Mouse (Mus musculus): ENCODE measurements at regions not wholly inside any gene's neighbourhood (a gene's known extent, or its start where the extent isn't known, plus 50 kb on each side); places are given as distances from the start of the nearest gene placed in this dataset.
A peak's percentile ranks its signal among the peaks of the same experiment; 100 is the strongest.
"Not testable (repeated sequence)": the region's sequence is repeated elsewhere in the genome, so short reads cannot be mapped to it uniquely, and the experiment has no call there.

- no peak overlapping the region for H3K4me3 ChIP-seq (replicated peaks)
- 27% methylated on average over 2 of the region's 2 CpGs for WGBS (ENCODE audit: insufficient replicate concordance)
- peaks cover 4% of the 10 kb centered on the region for H3K4me1 ChIP-seq (replicated peaks)
- H3K9ac ChIP-seq, result no peak overlapping the region
- no peak overlapping the region for H3K4me2 ChIP-seq
- no peaks in the 10 kb centered on the region for H3K27me3 ChIP-seq
- no peaks in the 10 kb centered on the region for H3K36me3 ChIP-seq (replicated peaks)
- ATAC-seq (ENCODE audit: insufficient read depth), result no peak
- no peak overlapping the region for H3K27ac ChIP-seq (replicated peaks)
- no peaks in the 10 kb centered on the region for H3K9me3 ChIP-seq (replicated peaks)
These were observed 55.6 kb upstream of the Zfp366 start for GRCm38 (mm10) chr13:99128979-99129378.

GRCm38 (mm10) chr13:99128284-99128691 is 56.3 kb upstream of the Zfp366 start:
- H3K4me3 ChIP-seq (replicated peaks), result no peak overlapping the region
- no peak overlapping the region for H3K4me2 ChIP-seq
- no peak overlapping the region for H3K9ac ChIP-seq
- 57% methylated on average over 5 of the region's 5 CpGs for WGBS (ENCODE audit: insufficient replicate concordance)
- H3K27ac ChIP-seq (replicated peaks), result no peak overlapping the region
- ATAC-seq (ENCODE audit: insufficient read depth), result no peak
- H3K36me3 ChIP-seq (replicated peaks), result no peaks in the 10 kb centered on the region
- no peaks in the 10 kb centered on the region for H3K27me3 ChIP-seq
- no peaks in the 10 kb centered on the region for H3K9me3 ChIP-seq (replicated peaks)
- peaks cover 11% of the 10 kb centered on the region for H3K4me1 ChIP-seq (replicated peaks)

GRCm38 (mm10) chr13:99127716-99128115 is 56.9 kb upstream of the Zfp366 start:
- ATAC-seq (ENCODE audit: insufficient read depth), result no peak
- no peaks in the 10 kb centered on the region for H3K36me3 ChIP-seq (replicated peaks)
- no peak overlapping the region for H3K4me2 ChIP-seq
- 54% methylated on average over 5 of the region's 5 CpGs for WGBS (ENCODE audit: insufficient replicate concordance)
- no peak overlapping the region for H3K9ac ChIP-seq
- H3K27me3 ChIP-seq, result no peaks in the 10 kb centered on the region
- H3K27ac ChIP-seq (replicated peaks), result no peak overlapping the region
- no peak overlapping the region for H3K4me3 ChIP-seq (replicated peaks)
- H3K9me3 ChIP-seq (replicated peaks), result no peaks in the 10 kb centered on the region
- peaks cover 12% of the 10 kb centered on the region for H3K4me1 ChIP-seq (replicated peaks)

GRCm38 (mm10) chr13:99126971-99127370 is 57.7 kb upstream of the Zfp366 start:
- H3K9ac ChIP-seq; H3K4me2 ChIP-seq; H3K36me3 ChIP-seq (replicated peaks); H3K27me3 ChIP-seq; H3K27ac ChIP-seq (replicated peaks); H3K9me3 ChIP-seq (replicated peaks); ATAC-seq (ENCODE audit: insufficient read depth); H3K4me3 ChIP-seq (replicated peaks): not testable (repeated sequence)
- 81% methylated on average over 10 of the region's 10 CpGs for WGBS (ENCODE audit: insufficient replicate concordance)
- peaks cover 12% of the 10 kb centered on the region for H3K4me1 ChIP-seq (replicated peaks)

- H3K9me3 ChIP-seq (replicated peaks), result no peaks in the 10 kb centered on the region
- H3K36me3 ChIP-seq (replicated peaks), result no peaks in the 10 kb centered on the region
- H3K4me1 ChIP-seq (replicated peaks), result peaks cover 12% of the 10 kb centered on the region
- no peak overlapping the region for H3K4me2 ChIP-seq
- no peak for ATAC-seq (ENCODE audit: insufficient read depth)
- H3K27me3 ChIP-seq, result no peaks in the 10 kb centered on the region
- no peak overlapping the region for H3K9ac ChIP-seq
- no peak overlapping the region for H3K4me3 ChIP-seq (replicated peaks)
- 53% methylated on average over 8 of the region's 8 CpGs for WGBS (ENCODE audit: insufficient replicate concordance)
- H3K27ac ChIP-seq (replicated peaks), result no peak overlapping the region
These were observed 58.1 kb upstream of the Zfp366 start for GRCm38 (mm10) chr13:99126538-99126937.

- Histone ChIP-seq H3K36me3 (replicated peaks) (no peaks in the 10 kb centered on the region), H3K9me3 (replicated peaks) (no peaks in the 10 kb centered on the region), H3K4me1 (replicated peaks) (peaks cover 12% of the 10 kb centered on the region), H3K27ac (replicated peaks) (no peak overlapping the region), H3K4me3 (replicated peaks) (no peak overlapping the region), H3K4me2 (no peak overlapping the region), H3K9ac (no peak overlapping the region), H3K27me3 (no peaks in the 10 kb centered on the region)
- no peak for ATAC-seq (ENCODE audit: insufficient read depth)
- WGBS (ENCODE audit: insufficient replicate concordance), result 33% methylated on average over 1 of the region's 1 CpGs
These were observed 58.7 kb upstream of the Zfp366 start for GRCm38 (mm10) chr13:99125946-99126345.

GRCm38 (mm10) chr13:99124894-99125570 is 59.6 kb upstream of the Zfp366 start:
- no peaks in the 10 kb centered on the region for H3K9me3 ChIP-seq (replicated peaks)
- H3K4me3 ChIP-seq (replicated peaks), result no peak overlapping the region
- H3K36me3 ChIP-seq (replicated peaks), result no peaks in the 10 kb centered on the region
- H3K27me3 ChIP-seq, result no peaks in the 10 kb centered on the region
- no peak for ATAC-seq (ENCODE audit: insufficient read depth)
- no peak overlapping the region for H3K9ac ChIP-seq
- H3K27ac ChIP-seq (replicated peaks), result no peak overlapping the region
- no peak overlapping the region for H3K4me2 ChIP-seq
- H3K4me1 ChIP-seq (replicated peaks), result peaks cover 12% of the 10 kb centered on the region
- 62% methylated on average over 10 of the region's 10 CpGs for WGBS (ENCODE audit: insufficient replicate concordance)

GRCm38 (mm10) chr13:99124141-99124540 is 60.5 kb upstream of the Zfp366 start:
- Histone ChIP-seq H3K27ac (replicated peaks) (no peak overlapping the region), H3K9ac (no peak overlapping the region), H3K27me3 (no peaks in the 10 kb centered on the region), H3K4me2 (no peak overlapping the region), H3K4me1 (replicated peaks) (peaks cover 12% of the 10 kb centered on the region), H3K9me3 (replicated peaks) (no peaks in the 10 kb centered on the region), H3K4me3 (replicated peaks) (no peak overlapping the region), H3K36me3 (replicated peaks) (no peaks in the 10 kb centered on the region)
- 50% methylated on average over 2 of the region's 2 CpGs for WGBS (ENCODE audit: insufficient replicate concordance)
- no peak for ATAC-seq (ENCODE audit: insufficient read depth)

- Histone ChIP-seq H3K9ac (no peak overlapping the region), H3K27ac (replicated peaks) (0 out of 2 replicates have a peak overlapping the region, but pooled peaks have one; percentile 9)
These were observed 61.0 kb upstream of the Zfp366 start for GRCm38 (mm10) chr13:99123476-99124140.

GRCm38 (mm10) chr13:99122539-99122938 is 62.1 kb upstream of the Zfp366 start:
- H3K4me1 ChIP-seq (replicated peaks), result peaks cover 12% of the 10 kb centered on the region
- H3K9me3 ChIP-seq (replicated peaks); ATAC-seq (ENCODE audit: insufficient read depth); H3K9ac ChIP-seq; H3K27ac ChIP-seq (replicated peaks); H3K4me2 ChIP-seq; H3K27me3 ChIP-seq; H3K36me3 ChIP-seq (replicated peaks); H3K4me3 ChIP-seq (replicated peaks): not testable (repeated sequence)
- WGBS (ENCODE audit: insufficient replicate concordance), result 78% methylated on average over 4 of the region's 4 CpGs

More at GRCm38 (mm10) chr13:99123476-99124140, 61.0 kb upstream of the Zfp366 start:
- WGBS (ENCODE audit: insufficient replicate concordance), result 51% methylated on average over 12 of the region's 12 CpGs
- Histone ChIP-seq H3K4me1 (replicated peaks) (peaks cover 12% of the 10 kb centered on the region), H3K36me3 (replicated peaks) (no peaks in the 10 kb centered on the region), H3K9me3 (replicated peaks) (no peaks in the 10 kb centered on the region), H3K4me3 (replicated peaks) (no peak overlapping the region), H3K4me2 (peak overlapping the region; percentile 33), H3K27me3 (no peaks in the 10 kb centered on the region)
- ATAC-seq (ENCODE audit: insufficient read depth), result peak; percentile 87

GRCm38 (mm10) chr13:99121096-99121495 is 63.5 kb upstream of the Zfp366 start:
- no peak overlapping the region for H3K4me3 ChIP-seq (replicated peaks)
- peaks cover 13% of the 10 kb centered on the region for H3K4me1 ChIP-seq (replicated peaks)
- H3K9me3 ChIP-seq (replicated peaks), result no peaks in the 10 kb centered on the region
- no peak for ATAC-seq (ENCODE audit: insufficient read depth)
- no peak overlapping the region for H3K27ac ChIP-seq (replicated peaks)
- no peaks in the 10 kb centered on the region for H3K36me3 ChIP-seq (replicated peaks)
- no peak overlapping the region for H3K4me2 ChIP-seq
- H3K9ac ChIP-seq, result no peak overlapping the region
- no peaks in the 10 kb centered on the region for H3K27me3 ChIP-seq
- 77% methylated on average over 4 of the region's 4 CpGs for whole genome bisulfite sequencing (ENCODE audit: insufficient replicate concordance)

Measured in liver, embryonic 15.5 days (tissue).